ENCODE assay signal across 8 mouse cellular contexts in the genomic region with DNA sequence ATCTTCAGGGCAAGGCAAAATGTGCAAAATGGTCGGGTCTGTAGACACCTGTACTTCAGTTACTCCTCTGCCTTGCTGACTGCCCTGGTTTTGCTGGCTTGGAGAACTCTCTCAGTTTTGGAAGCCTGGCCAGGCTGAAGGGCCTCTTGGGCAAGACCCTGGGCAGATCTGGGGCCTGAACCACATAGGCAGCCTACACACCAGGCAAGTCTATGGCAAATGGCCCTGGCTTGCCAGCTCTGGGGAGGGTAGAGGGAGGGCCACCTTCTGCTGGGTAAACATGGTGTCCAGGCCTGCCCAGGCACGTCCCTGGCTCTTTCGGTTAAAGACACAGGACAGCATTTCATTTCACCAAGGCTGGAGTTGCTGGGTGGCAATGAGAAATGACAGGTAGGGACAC. TPM values are rescaled to one million over a fixed set of nuclear protein-coding genes. Genes with fewer than 3 reads are reported as not detected.
DNase-seq lines count a peak whose midpoint lies in the region; ATAC-seq and TF ChIP-seq lines count a peak whose summit lies in the region.
"Had no signal": no experiment of that assay in that cellular context is flagged by ENCODE, and none has a peak within 500 bp of the region (broad histone marks: within the 10 kb centered on the region; RNA-seq: fewer than 3 reads in every experiment).

No protein-coding gene starts in this region.

- no peak overlapping the region for H3K9ac ChIP-seq in heart, embryonic 15.5 days
- no peak overlapping the region for H3K9ac ChIP-seq in stomach, embryonic 14.5 days (replicated peaks; ENCODE audit: low read depth, low read length)

- no peak for TF ChIP-seq CTCF in layer of hippocampus, adult 2 months (conservative IDR thresholded peaks at IDR 0.05)

- H3K9me3 ChIP-seq in heart, embryonic 15.5 days (replicated peaks) = no peaks in the 10 kb centered on the region
- H3K9me3 ChIP-seq in stomach, embryonic 14.5 days (ENCODE audit: control insufficient read depth, low read depth, low read length) = no peaks in the 10 kb centered on the region

- peaks cover 100% of the 10 kb centered on the region for H3K4me1 ChIP-seq in heart, embryonic 15.5 days (replicated peaks)
- peaks cover 90% of the 10 kb centered on the region for H3K4me1 ChIP-seq in stomach, embryonic 14.5 days (ENCODE audit: control insufficient read depth, insufficient read depth, low read length)

- no peaks in the 10 kb centered on the region for H3K36me3 ChIP-seq in heart, embryonic 15.5 days
- H3K36me3 ChIP-seq in stomach, embryonic 14.5 days (ENCODE audit: control insufficient read depth, insufficient read depth, low read length) = peaks cover 4% of the 10 kb centered on the region; the same call in 1 of the 2 replicates

- 0 out of 2 replicates have a peak overlapping the region, but pooled peaks have one; percentile 10 for H3K27ac ChIP-seq in layer of hippocampus, adult 2 months
- peak overlapping the region; percentile 81 for H3K27ac ChIP-seq in heart, embryonic 15.5 days
- peak overlapping the region; percentile 48; the same call in 1 of the 2 replicates for H3K27ac ChIP-seq in stomach, embryonic 14.5 days (ENCODE audit: low read length)

- no peak overlapping the region for H3K4me3 ChIP-seq in layer of hippocampus, adult 2 months
- H3K4me3 ChIP-seq in heart, embryonic 15.5 days = no peak overlapping the region
- H3K4me3 ChIP-seq in stomach, embryonic 14.5 days (ENCODE audit: low read depth, low read length) = no peak overlapping the region

- ATAC-seq in heart, embryonic 15.5 days (replicated peaks; ENCODE audit: insufficient number of reproducible peaks, insufficient read depth, low FRiP score, low read depth) = no peak
- no peak; the same call in 1 of the 2 replicates for ATAC-seq in stomach, embryonic 14.5 days (ENCODE audit: insufficient number of reproducible peaks, insufficient read depth, low FRiP score, low read depth)

- no peak for DNase-seq in layer of hippocampus, adult 2 months (ENCODE audit: low spot score in 2 of 2)
- no peak for DNase-seq in layer of hippocampus, adult 9-10 months (ENCODE audit: low spot score)
- peak; percentile 65 to 73 for DNase-seq in cerebellum, postnatal 14 days
- DNase-seq in layer of hippocampus, adult 9-11 months = no peak
- DNase-seq in layer of hippocampus, postnatal 36 days = no peak
- DNase-seq: adrenal gland, postnatal 25 days had no signal

- no peak overlapping the region for H3K4me2 ChIP-seq in heart, embryonic 15.5 days
- H3K4me2 ChIP-seq in stomach, embryonic 14.5 days (replicated peaks; ENCODE audit: low read depth, low read length) = no peak overlapping the region

- WGBS in heart, embryonic 15.5 days = 72% methylated on average over 3 of the region's 3 CpGs
- WGBS in stomach, embryonic 14.5 days = 61% methylated on average over 3 of the region's 3 CpGs

- no peaks in the 10 kb centered on the region for H3K27me3 ChIP-seq in heart, embryonic 15.5 days
- H3K27me3 ChIP-seq in stomach, embryonic 14.5 days (ENCODE audit: control insufficient read depth, insufficient read depth, low read length) = no peaks in the 10 kb centered on the region

RNA-seq across cellular contexts. Expression of gene Zmiz1, which starts 17.5 kb away (rescaled TPM):
- total RNA-seq in layer of hippocampus, adult 2 months (2021) = 10 to 100 TPM; 87.7 to 99.3 TPM
- polyA plus RNA-seq in heart, embryonic 15.5 days (2015; fragmentation: Nextera tagmentation; extraction: Ambion mirVana) = 22.1 and 26.2 TPM in 2 replicates
- 43.9 and 45.3 TPM in 2 replicates for polyA plus RNA-seq in stomach, embryonic 14.5 days (2014; fragmentation: Nextera tagmentation; extraction: Ambion mirVana)
- 10 to 100 TPM; 88.1 to 94.5 TPM for total RNA-seq in layer of hippocampus, postnatal 36 days (2021)

Comparison
In these comparisons a context has a peak if more than half of its experiments do, and no peak if none do; other contexts are left out.
1. DNase-seq: peak in cerebellum, postnatal 14 days (2 of 2); none in layer of hippocampus, adult 2 months (0 of 2), layer of hippocampus, adult 9-10 months (single experiment), layer of hippocampus, adult 9-11 months (single experiment) and layer of hippocampus, postnatal 36 days (0 of 2).
2. H3K27ac ChIP-seq: peak in every context shown above with its lines; median percentile 81 in heart, embryonic 15.5 days; 48 in stomach, embryonic 14.5 days; 10 in layer of hippocampus, adult 2 months.